In the genomic region with DNA sequence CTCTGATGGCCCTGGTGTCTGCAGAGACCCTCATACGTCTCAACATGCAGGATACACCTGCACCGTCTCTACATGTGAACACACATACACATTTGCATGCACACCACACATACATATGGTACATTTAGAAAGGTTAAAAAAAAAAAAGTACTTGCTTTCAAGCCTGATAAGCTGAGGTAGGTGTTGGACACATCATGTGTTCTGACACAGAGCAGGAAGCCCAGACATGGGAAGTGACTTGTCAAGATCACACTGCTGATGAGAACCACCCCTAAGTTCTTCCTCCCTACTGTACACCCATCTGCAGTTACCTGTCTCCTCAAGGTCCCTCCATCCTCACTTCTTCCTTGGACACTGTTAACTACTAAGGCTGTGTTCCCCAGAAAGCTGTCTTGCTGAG, we compare ENCODE assay signal across 21 mouse cellular contexts. TPM values are rescaled to one million over a fixed set of nuclear protein-coding genes. Genes with fewer than 3 reads are reported as not detected.
"Had no signal": no experiment of that assay in that cellular context is flagged by ENCODE, and none has a peak within 500 bp of the region (broad histone marks: within the 10 kb centered on the region; RNA-seq: fewer than 3 reads in every experiment).

No protein-coding gene starts in this region.

- H3K4me3 ChIP-seq: layer of hippocampus, adult 2 months; limb, embryonic 15.5 days; lung, embryonic 15.5 days had no signal

- DNase-seq: kidney, adult 18-20 months; kidney, adult 9 months; kidney, postnatal 14 days; layer of hippocampus, adult 9-11 months; lung, adult 18-20 months; lung, postnatal 10 days; lung, postnatal 36 days; midbrain, embryonic 14.5 days; thymus, postnatal 25 days had no signal

- H3K4me1 ChIP-seq: limb, embryonic 15.5 days; lung, embryonic 15.5 days had no signal

- H3K9me3 ChIP-seq: limb, embryonic 15.5 days; lung, embryonic 15.5 days had no signal

- H3K27me3 ChIP-seq: limb, embryonic 15.5 days; lung, embryonic 15.5 days had no signal

- H3K4me2 ChIP-seq: limb, embryonic 15.5 days; lung, embryonic 15.5 days; midbrain, embryonic 11.5 days had no signal

- H3K9ac ChIP-seq: limb, embryonic 15.5 days; lung, embryonic 15.5 days had no signal

- H3K27ac ChIP-seq: layer of hippocampus, adult 2 months; limb, embryonic 15.5 days; lung, embryonic 15.5 days; stomach, postnatal 0 days had no signal

- ATAC-seq: intestine, embryonic 16.5 days had no signal

RNA-seq across cellular contexts. Expression of a gene that starts 22.1 kb away (rescaled TPM):
- total RNA-seq: megakaryocyte-erythroid progenitor cell, adult 5-6 weeks had no signal
- polyA plus RNA-seq: kidney, embryonic 16.5 days; limb, embryonic 11.5 days; limb, embryonic 15.5 days; lung, embryonic 15.5 days; midbrain, embryonic 11.5 days; neural tube, embryonic 11.5 days; stomach, embryonic 14.5 days; thymus, postnatal 0 days had no signal
